Mouse (Mus musculus) heart, adult 2 months (tissue): ENCODE results near the gene Prss16. TPM values are rescaled to one million over a fixed set of nuclear protein-coding genes. Genes with fewer than 3 reads are reported as not detected.

Experiments used
- DNase-seq, 2 experiments: peaks; one replicate each; pipeline ENCODE4 v3.0.0; 2021
- H3K27ac ChIP-seq: fragments of 200-600 bp; 2 replicates; pipeline ENCODE4 v1.8.1; 2022
- H3K27me3 ChIP-seq: fragments of 200-500 bp; 2 replicates; pipeline ENCODE4 v1.6.1; 2012; ENCODE audit warnings: mild to moderate bottlenecking, low read length, inconsistent platforms, mixed read lengths; ENCODE audit not compliant: control insufficient read depth, insufficient read depth
- H3K36me3 ChIP-seq: fragments of 200-500 bp; 2 replicates; pipeline ENCODE4 v1.6.1; 2012; ENCODE audit warnings: low read length, inconsistent platforms; ENCODE audit not compliant: control insufficient read depth, insufficient read depth
- H3K4me1 ChIP-seq: fragments of 200-500 bp; 2 replicates; pipeline ENCODE4 v1.6.1; 2011; ENCODE audit warnings: low read length; ENCODE audit not compliant: control insufficient read depth, insufficient read depth
- H3K4me3 ChIP-seq: fragments of 200-600 bp; 2 replicates; pipeline ENCODE4 v1.8.1; 2022
- H3K79me2 ChIP-seq: fragments of 200-500 bp; replicated peaks from 2 replicates; pipeline ENCODE4 v1.6.1; 2012; ENCODE audit warnings: mild to moderate bottlenecking, inconsistent platforms, low read length, moderate library complexity, mixed read lengths; ENCODE audit not compliant: control insufficient read depth, insufficient read depth
- H3K9ac ChIP-seq: fragments of 200-500 bp; 2 replicates; pipeline ENCODE4 v1.6.1; 2012; ENCODE audit warnings: low read depth, mild to moderate bottlenecking, control low read depth, inconsistent platforms, low read length, mixed read lengths
- CTCF ChIP-seq: fragments of 200-600 bp; IDR thresholded peaks from 2 replicates; pipeline ENCODE4 v1.8.1; 2022; ENCODE audit warnings: antibody characterized with exemption, mild to moderate bottlenecking, moderate library complexity
- EP300 ChIP-seq: fragments of 200-500 bp; IDR thresholded peaks from 2 replicates; pipeline ENCODE4 v1.6.1; 2011; ENCODE audit warnings: low read depth, low read length, control low read depth; ENCODE audit not compliant: insufficient read depth
- POLR2A ChIP-seq: fragments of 200-500 bp; IDR thresholded peaks from 2 replicates; pipeline ENCODE4 v1.6.1; 2011; ENCODE audit warnings: mild to moderate bottlenecking, low read depth, low read length, control low read depth; ENCODE audit not compliant: insufficient read depth
- WGBS: fragments of 180-500 bp; shearing (Covaris S2); methylation state at CpG from one replicate; pipeline ENCODE4 v1.1.7; 2018; 5-methylcytosine and 5-hydroxymethylcytosine counted together
- intact Hi-C: fragments of 180-260 bp; cut with DNase I; formaldehyde crosslinking; loops from one replicate; pipeline ENCODE4 v1.15.1; 2025
- polyA plus RNA-seq: library from polyadenylated mRNA; depleted of rRNA; stranded (reverse); fragments of >200 nt; gene quantifications from 2 replicates; pipeline ENCODE4 v1.2.3, GENCODE M21; 2012
- total RNA-seq, 2 experiments: library from RNA; stranded (reverse); gene quantifications; 2 replicates each; pipeline ENCODE4 v1.2.3; 2021

Prss16 gene
- total and polyA plus RNA-seq, 3 experiments: not detected

- H3K36me3 ChIP-seq: no peaks in the 10 kb centered on the region
- no peak for TF ChIP-seq EP300
- TF ChIP-seq CTCF: no peak
- no peak for TF ChIP-seq POLR2A
- no peak overlapping the region for H3K9ac ChIP-seq
- H3K79me2 ChIP-seq: no peaks in the 10 kb centered on the region
- H3K4me1 ChIP-seq: peaks cover 6% of the 10 kb centered on the region
- WGBS: 14% methylated on average over 21 of the region's 21 CpGs
- intact Hi-C loops: no loop called here
- DNase-seq: no peak
- no peak overlapping the region for H3K4me3 ChIP-seq
- H3K27me3 ChIP-seq: peaks cover 30% of the 10 kb centered on the region
- no peak overlapping the region for H3K27ac ChIP-seq
Measured at GRCm38 (mm10) chr13:21997201-21997820, 12.2 kb downstream of the Prss16 start.

- Histone ChIP-seq H3K9ac (no peak overlapping the region), H3K4me1 (peaks cover 6% of the 10 kb centered on the region), H3K27ac (no peak overlapping the region), H3K27me3 (peaks cover 30% of the 10 kb centered on the region), H3K79me2 (no peaks in the 10 kb centered on the region), H3K36me3 (no peaks in the 10 kb centered on the region), H3K4me3 (no peak overlapping the region)
- 8% methylated on average over 13 of the region's 13 CpGs for WGBS
- intact Hi-C loops: no loop called here
- no peak for DNase-seq
- TF ChIP-seq CTCF: no peak
- TF ChIP-seq EP300: no peak
- no peak for TF ChIP-seq POLR2A
Measured at GRCm38 (mm10) chr13:21996840-21997185, 12.7 kb downstream of the Prss16 start.

DNA sequence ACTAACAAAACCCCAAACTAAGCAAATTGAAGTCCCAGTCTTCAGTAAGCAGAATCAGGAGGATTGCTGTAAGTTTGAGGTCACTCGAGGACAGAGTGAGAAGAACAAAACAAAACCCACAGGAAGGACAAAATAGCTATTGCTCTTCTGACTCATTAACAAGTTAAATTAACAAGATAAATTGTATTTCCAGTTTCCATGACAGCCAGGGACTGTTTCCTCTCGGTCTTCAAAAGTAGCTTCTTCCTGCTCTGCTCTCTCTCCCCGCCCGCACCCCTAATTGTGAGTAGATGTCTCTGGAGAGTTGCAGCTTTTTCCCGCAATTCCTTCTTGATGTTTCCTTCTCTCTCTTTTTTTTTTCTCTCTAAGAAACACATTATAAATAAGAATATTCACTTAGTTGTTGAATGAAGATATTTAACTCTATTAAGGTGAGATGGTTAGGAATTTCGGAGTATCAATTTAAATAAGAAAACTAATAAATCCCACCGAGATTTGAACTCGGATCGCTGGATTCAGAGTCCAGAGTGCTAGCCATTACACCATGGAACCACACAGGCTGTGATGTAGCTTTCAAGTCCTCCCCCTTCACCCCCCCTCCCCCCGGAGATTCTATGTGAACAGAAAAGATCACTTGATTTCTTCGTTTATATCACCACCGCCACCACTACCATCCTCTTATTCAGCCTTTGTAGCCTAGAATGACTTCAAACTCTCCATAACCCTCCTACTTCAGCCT is 13.3 kb downstream of the Prss16 start:
- peak overlapping the region; percentile 35 for H3K4me3 ChIP-seq
- intact Hi-C loops: no loop called here

DNA sequence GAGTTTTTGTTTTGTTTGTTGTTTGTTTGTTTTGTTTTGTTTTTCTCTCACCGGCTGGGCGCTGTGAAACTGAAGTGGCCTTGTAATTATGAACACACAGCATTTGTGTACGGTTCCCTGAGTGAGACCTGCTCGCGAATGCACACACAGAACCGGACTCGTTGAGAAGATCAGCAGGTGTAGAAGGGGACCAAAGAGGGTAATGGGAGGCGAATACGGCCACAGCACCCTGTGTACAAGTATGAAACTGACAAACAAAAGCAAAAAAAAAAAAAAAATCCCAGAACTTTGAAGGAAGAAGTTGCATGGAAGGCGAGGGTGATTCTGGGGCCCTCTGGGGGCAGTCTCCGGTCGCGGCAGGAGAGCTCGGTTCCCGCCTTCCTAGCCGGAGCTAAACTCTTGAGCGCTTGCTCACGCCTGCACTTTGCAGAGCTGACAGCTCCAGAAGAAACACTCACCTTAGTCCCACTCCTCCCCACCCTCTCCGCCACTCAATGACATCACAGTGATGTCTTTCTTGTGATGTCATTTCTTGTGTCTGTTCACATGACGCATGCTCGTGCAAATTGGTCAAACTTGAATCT is 14.1 kb downstream of the Prss16 start:
- intact Hi-C loops: loop anchor here (2.0 kb wide), 2 partner anchors 19 to 21 kb away; no protein-coding TSS in a partner anchor
- no peak overlapping the region for H3K9ac ChIP-seq
- H3K4me1 ChIP-seq: peaks cover 6% of the 10 kb centered on the region
- no peaks in the 10 kb centered on the region for H3K36me3 ChIP-seq
- peak overlapping the region; percentile 35 for H3K4me3 ChIP-seq
- peak; percentile 41 to 47 for DNase-seq
- no peak overlapping the region for H3K27ac ChIP-seq
- no peak for TF ChIP-seq EP300
- peak; percentile 43 for TF ChIP-seq CTCF
- TF ChIP-seq POLR2A: no peak
- WGBS: 3% methylated on average over 21 of the region's 21 CpGs
- H3K79me2 ChIP-seq: no peaks in the 10 kb centered on the region
- H3K27me3 ChIP-seq: peaks cover 31% of the 10 kb centered on the region

More for the DNA sequence above, 13.3 kb downstream of the Prss16 start:
- no peak for TF ChIP-seq CTCF
- TF ChIP-seq EP300: no peak
- no peak for TF ChIP-seq POLR2A
- Histone ChIP-seq H3K27ac (no peak overlapping the region), H3K4me1 (peaks cover 6% of the 10 kb centered on the region), H3K79me2 (no peaks in the 10 kb centered on the region), H3K27me3 (peaks cover 31% of the 10 kb centered on the region), H3K9ac (no peak overlapping the region), H3K36me3 (no peaks in the 10 kb centered on the region)
- peak in 1 of 2 experiments; percentile 35 for DNase-seq
- 15% methylated on average over 12 of the region's 12 CpGs for WGBS

DNA sequence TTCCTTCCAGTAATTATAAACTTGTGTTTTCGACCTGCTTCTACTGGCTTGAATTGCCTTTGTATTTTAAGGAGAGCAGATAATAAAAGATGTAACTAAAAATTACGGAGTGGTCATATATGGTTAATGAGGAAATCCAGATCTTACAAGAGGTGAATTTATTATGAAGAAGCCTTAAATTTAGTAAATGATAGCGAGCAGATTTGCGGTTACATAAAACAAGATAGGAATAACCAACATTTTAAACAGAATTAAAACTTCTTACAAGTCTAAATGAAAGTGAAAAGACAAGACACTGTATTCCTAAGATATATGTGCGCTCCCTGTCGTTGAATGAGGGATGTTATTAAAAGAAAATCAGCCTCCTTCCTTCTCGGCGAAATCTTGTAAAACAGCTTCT is 14.6 kb downstream of the Prss16 start:
- intact Hi-C loops: loop anchor here (2.0 kb wide), 2 partner anchors 20 kb away; no protein-coding TSS in a partner anchor
- H3K4me3 ChIP-seq: peak overlapping the region; percentile 35
- H3K27ac ChIP-seq: no peak overlapping the region
- no peak overlapping the region for H3K9ac ChIP-seq
- H3K4me1 ChIP-seq: peaks cover 6% of the 10 kb centered on the region
- 13% methylated on average over 8 of the region's 8 CpGs for WGBS
- H3K36me3 ChIP-seq: no peaks in the 10 kb centered on the region
- TF ChIP-seq POLR2A (no peak), EP300 (no peak), CTCF (no peak)
- peaks cover 31% of the 10 kb centered on the region for H3K27me3 ChIP-seq
- no peaks in the 10 kb centered on the region for H3K79me2 ChIP-seq
- no peak for DNase-seq
